Mouse (Mus musculus) hindbrain, embryonic 11.5 days (tissue): Measurements from ENCODE around the gene Ap4b1. TPM values are rescaled to one million over a fixed set of nuclear protein-coding genes. Genes with fewer than 3 reads are reported as not detected.

Source experiments
- ATAC-seq: fragments of 200-750 bp; cut with Nextera tagmentation; 2 replicates; pipeline ENCODE4 v1.8.0; 2017; ENCODE audit warnings: mild to moderate bottlenecking, moderate TSS enrichment, moderate library complexity; ENCODE audit not compliant: low FRiP score
- DNase-seq: peaks from one replicate; pipeline ENCODE4 v3.0.0-alpha.2; 2015; ENCODE audit warnings: low spot score
- H3K27ac ChIP-seq: fragments of 300-500 bp; sonication (generic); 2 replicates; pipeline ENCODE4 v1.5.1; 2014; ENCODE audit warnings: mild to moderate bottlenecking, low read depth, low read length
- H3K27me3 ChIP-seq: fragments of 300-500 bp; sonication (generic); 2 replicates; pipeline ENCODE4 v1.6.1; 2014; ENCODE audit warnings: mild to moderate bottlenecking, low read length, moderate library complexity, mixed read lengths; ENCODE audit not compliant: control insufficient read depth, insufficient read depth
- H3K36me3 ChIP-seq: fragments of 300-500 bp; sonication (generic); 2 replicates; pipeline ENCODE4 v1.6.1; 2014; ENCODE audit warnings: mild to moderate bottlenecking, low read length, moderate library complexity, mixed read lengths; ENCODE audit not compliant: control insufficient read depth, insufficient read depth
- H3K4me1 ChIP-seq: fragments of 300-500 bp; sonication (generic); replicated peaks from 2 replicates; pipeline ENCODE4 v1.6.1; 2014; ENCODE audit warnings: low read length, mixed read lengths; ENCODE audit not compliant: control insufficient read depth, insufficient read depth
- H3K4me2 ChIP-seq: fragments of 300-500 bp; sonication (generic); replicated peaks from 2 replicates; pipeline ENCODE4 v1.6.1; 2014; ENCODE audit warnings: mild to moderate bottlenecking, low read depth, low read length
- H3K4me3 ChIP-seq: fragments of 300-500 bp; sonication (generic); 2 replicates; pipeline ENCODE4 v1.5.1; 2014; ENCODE audit warnings: low read depth, low read length
- H3K9ac ChIP-seq: fragments of 300-500 bp; sonication (generic); 2 replicates; pipeline ENCODE4 v1.6.1; 2014; ENCODE audit warnings: low read depth, low read length
- H3K9me3 ChIP-seq: fragments of 300-500 bp; sonication (generic); 2 replicates; pipeline ENCODE4 v1.6.1; 2016; ENCODE audit warnings: low read length; ENCODE audit not compliant: control insufficient read depth
- WGBS: fragments of 180-500 bp; shearing (Covaris S2); extraction: QIAGEN DNeasy Blood & Tissue Kit; methylation state at CpG from one replicate; pipeline ENCODE4 v1.1.7; 2014; 5-methylcytosine and 5-hydroxymethylcytosine counted together
- polyA plus RNA-seq: library from polyadenylated mRNA; unstranded; fragments of >200 nt; fragmentation: Nextera tagmentation; extraction: Ambion mirVana; gene quantifications from 2 replicates; pipeline ENCODE4 v1.2.1, GENCODE M21; 2014

Gene Ap4b1
- polyA plus RNA-seq, 1 experiment from 2014 or later, result 24.7 TPM

- Histone ChIP-seq H3K36me3 (no peaks in the 10 kb centered on the region; the same call in 1 of the 2 replicates), H3K4me2 (no peak overlapping the region), H3K4me3 (no peak overlapping the region), H3K9me3 (no peaks in the 10 kb centered on the region), H3K27me3 (no peaks in the 10 kb centered on the region), H3K27ac (no peak overlapping the region), H3K9ac (no peak overlapping the region), H3K4me1 (no peaks in the 10 kb centered on the region)
- no peak for ATAC-seq
- WGBS, result 90% methylated on average over 7 of the region's 7 CpGs
- no peak for DNase-seq
Measured at GRCm38 (mm10) chr3:103779183-103779582, 30.1 kb upstream of the Ap4b1 start.

- no peak for ATAC-seq
- DNase-seq, result no peak
- Histone ChIP-seq H3K4me2 (no peak overlapping the region), H3K36me3 (no peaks in the 10 kb centered on the region; the same call in 1 of the 2 replicates), H3K4me3 (no peak overlapping the region), H3K9me3 (no peaks in the 10 kb centered on the region), H3K27me3 (no peaks in the 10 kb centered on the region), H3K27ac (no peak overlapping the region), H3K4me1 (no peaks in the 10 kb centered on the region), H3K9ac (no peak overlapping the region)
- WGBS, result 85% methylated on average over 3 of the region's 3 CpGs
Measured at GRCm38 (mm10) chr3:103780271-103780670, 29.0 kb upstream of the Ap4b1 start.

- no peaks in the 10 kb centered on the region for H3K27me3 ChIP-seq
- no peak overlapping the region for H3K4me3 ChIP-seq
- H3K4me1 ChIP-seq, result no peaks in the 10 kb centered on the region
- WGBS, result 80% methylated on average over 5 of the region's 5 CpGs
- ATAC-seq, result no peak
- H3K36me3 ChIP-seq, result no peaks in the 10 kb centered on the region; the same call in 1 of the 2 replicates
- no peak for DNase-seq
- no peak overlapping the region for H3K9ac ChIP-seq
- no peak overlapping the region for H3K27ac ChIP-seq
- H3K4me2 ChIP-seq, result no peak overlapping the region
- no peaks in the 10 kb centered on the region for H3K9me3 ChIP-seq
Measured at GRCm38 (mm10) chr3:103780777-103781176, 28.5 kb upstream of the Ap4b1 start.

- no peaks in the 10 kb centered on the region for H3K36me3 ChIP-seq
- no peaks in the 10 kb centered on the region for H3K4me1 ChIP-seq
- no peak overlapping the region for H3K4me3 ChIP-seq
- H3K4me2 ChIP-seq, result no peak overlapping the region
- DNase-seq, result no peak
- H3K27ac ChIP-seq, result no peak overlapping the region
- 90% methylated on average over 4 of the region's 4 CpGs for WGBS
- H3K9ac ChIP-seq, result no peak overlapping the region
- ATAC-seq, result no peak
- H3K27me3 ChIP-seq, result no peaks in the 10 kb centered on the region
- H3K9me3 ChIP-seq, result no peaks in the 10 kb centered on the region
Measured at GRCm38 (mm10) chr3:103782844-103783609, 26.3 kb upstream of the Ap4b1 start.

DNA sequence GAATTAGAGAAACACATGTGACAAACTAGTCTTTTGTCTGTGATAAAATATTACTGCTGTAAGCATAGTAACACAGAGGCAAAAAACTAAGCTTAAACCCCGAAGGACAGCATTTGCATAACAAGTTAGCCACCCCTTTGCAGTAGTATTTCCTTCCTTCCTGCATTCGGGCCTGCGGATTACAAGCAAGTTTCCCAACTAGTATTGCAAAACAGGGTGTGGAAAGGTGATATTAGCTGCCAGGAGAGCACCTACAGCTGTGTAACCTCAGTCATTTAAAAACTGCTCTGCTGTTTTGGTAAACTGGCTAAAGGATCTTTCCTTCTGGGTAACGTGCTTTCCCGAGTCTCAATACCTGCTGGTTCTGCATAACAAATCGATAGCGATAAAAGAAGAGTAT lies 22.1 kb upstream of the Ap4b1 start:
- WGBS, result 72% methylated on average over 7 of the region's 7 CpGs
- Histone ChIP-seq H3K9me3 (no peaks in the 10 kb centered on the region), H3K4me1 (no peaks in the 10 kb centered on the region), H3K4me2 (no peak overlapping the region), H3K27ac (no peak overlapping the region), H3K4me3 (no peak overlapping the region), H3K9ac (no peak overlapping the region), H3K36me3 (no peaks in the 10 kb centered on the region), H3K27me3 (no peaks in the 10 kb centered on the region)
- DNase-seq, result no peak
- ATAC-seq, result no peak

DNA sequence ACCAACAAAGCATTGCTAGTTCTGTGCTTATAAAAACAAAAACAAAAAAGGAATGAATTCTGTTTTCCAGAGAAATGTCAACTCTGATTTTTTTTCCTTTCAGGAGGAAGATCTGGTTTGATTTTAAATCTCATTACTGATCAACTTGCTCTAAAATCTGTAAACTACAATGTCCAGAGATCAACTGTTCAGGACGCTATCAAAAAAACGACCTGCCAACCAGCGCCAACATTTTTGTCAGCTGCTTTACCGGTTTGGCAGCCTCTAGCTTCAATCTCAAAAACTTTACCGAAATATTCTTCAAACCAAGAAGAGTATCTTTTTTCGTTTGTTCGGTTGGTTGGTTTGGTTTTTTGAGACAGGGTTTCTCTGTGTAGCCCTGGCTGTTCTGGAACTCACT lies 20.2 kb upstream of the Ap4b1 start:
- Histone ChIP-seq H3K4me1 (no peaks in the 10 kb centered on the region), H3K4me3 (no peak overlapping the region), H3K4me2 (no peak overlapping the region), H3K36me3 (no peaks in the 10 kb centered on the region), H3K9ac (no peak overlapping the region), H3K27me3 (no peaks in the 10 kb centered on the region), H3K9me3 (no peaks in the 10 kb centered on the region), H3K27ac (no peak overlapping the region)
- WGBS, result 82% methylated on average over 7 of the region's 7 CpGs
- DNase-seq (no peak), ATAC-seq (no peak)

- Histone ChIP-seq H3K4me1 (no peaks in the 10 kb centered on the region), H3K9ac (peak overlapping the region; percentile 94), H3K9me3 (no peaks in the 10 kb centered on the region), H3K36me3 (no peaks in the 10 kb centered on the region), H3K27ac (peak overlapping the region; percentile 83; the same call in 1 of the 2 replicates), H3K27me3 (no peaks in the 10 kb centered on the region), H3K4me3 (peak overlapping the region; percentile 96), H3K4me2 (peak overlapping the region; percentile 81)
- WGBS, result 4% methylated on average over 14 of the region's 14 CpGs
- no peak for ATAC-seq
- peak; percentile 41 for DNase-seq
Measured at GRCm38 (mm10) chr3:103789891-103790345, 19.4 kb upstream of the Ap4b1 start.

GRCm38 (mm10) chr3:103790346-103791145 lies 18.8 kb upstream of the Ap4b1 start:
- Histone ChIP-seq H3K4me2 (peak overlapping the region; percentile 81), H3K27me3 (no peaks in the 10 kb centered on the region), H3K9ac (peak overlapping the region; percentile 94), H3K36me3 (no peaks in the 10 kb centered on the region), H3K9me3 (no peaks in the 10 kb centered on the region), H3K4me1 (no peaks in the 10 kb centered on the region), H3K4me3 (peak overlapping the region; percentile 96), H3K27ac (peak overlapping the region; percentile 83)
- WGBS, result 0% methylated on average over 41 of the region's 61 CpGs
- ATAC-seq (peak; percentile 85), DNase-seq (peak; percentile 66)
